Mouse (Mus musculus): ENCODE data around the gene Shank3. TPM values are rescaled to one million over a fixed set of nuclear protein-coding genes. Genes with fewer than 3 reads are reported as not detected.

Shank3 gene
- total and polyA plus RNA-seq, 2 experiments from 2014 or later: 12.6 to 63.2 TPM

DNA sequence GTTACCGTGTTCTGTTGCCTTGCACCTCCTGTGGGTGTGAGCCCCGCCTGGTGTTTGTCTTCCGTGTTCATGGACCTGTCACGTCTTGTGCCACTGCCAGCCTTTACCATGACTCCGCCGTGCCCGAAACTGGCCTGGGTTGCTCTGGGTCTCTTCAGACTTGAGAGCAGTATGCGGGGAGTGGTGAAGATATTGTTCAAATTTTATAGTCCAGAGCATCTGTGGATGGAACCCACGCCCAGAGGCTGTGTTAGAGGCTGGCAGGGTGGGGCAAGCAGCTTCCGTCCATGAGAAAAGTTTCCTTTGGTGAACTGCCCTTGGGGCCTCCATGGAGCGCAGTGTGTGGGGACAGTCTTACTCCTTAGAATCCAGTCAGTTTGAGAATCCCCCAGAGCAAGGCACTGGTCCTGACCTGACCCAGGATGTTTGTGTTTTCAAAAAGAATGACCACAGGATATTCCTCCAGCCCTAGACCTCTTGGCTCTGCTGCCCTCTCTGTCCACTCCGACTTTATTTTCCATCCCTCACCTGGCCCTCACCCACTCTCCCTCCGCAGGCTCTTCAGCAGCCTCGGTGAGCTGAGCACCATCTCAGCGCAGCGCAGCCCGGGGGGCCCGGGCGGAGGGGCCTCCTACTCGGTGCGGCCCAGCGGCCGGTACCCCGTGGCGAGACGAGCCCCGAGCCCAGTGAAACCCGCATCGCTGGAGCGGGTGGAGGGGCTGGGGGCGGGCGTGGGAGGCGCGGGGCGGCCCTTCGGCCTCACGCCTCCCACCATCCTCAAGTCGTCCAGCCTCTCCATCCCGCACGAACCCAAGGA is 58.0 kb downstream of the Shank3 start:
- H3K27ac ChIP-seq (ENCODE audit: low read depth, low read length): no peak overlapping the region
- H3K27me3 ChIP-seq (ENCODE audit: insufficient read depth, low read length): no peaks in the 10 kb centered on the region
- 25% methylated on average over 37 of the region's 40 CpGs for WGBS
- H3K9me3 ChIP-seq (ENCODE audit: low read length): no peaks in the 10 kb centered on the region
- H3K9ac ChIP-seq (replicated peaks; ENCODE audit: low read length, poor library complexity, severe bottlenecking): 0 out of 2 replicates have a peak overlapping the region, but pooled peaks have one; percentile 24
- H3K4me1 ChIP-seq (ENCODE audit: insufficient read depth, low read length): no peaks in the 10 kb centered on the region
- no peak for TF ChIP-seq CTCF (IDR thresholded peaks at IDR 0.05)
- no peak for ATAC-seq (ENCODE audit: low FRiP score)
- no peak overlapping the region for H3K4me3 ChIP-seq (ENCODE audit: low read depth, low read length)
- peak overlapping the region; percentile 4; the same call in 1 of the 2 replicates for H3K4me2 ChIP-seq (ENCODE audit: low read depth, low read length, poor library complexity, severe bottlenecking)
- no peak for DNase-seq (ENCODE audit: low spot score)
- peaks cover 15% of the 10 kb centered on the region for H3K36me3 ChIP-seq (ENCODE audit: insufficient read depth, low read length)

DNA sequence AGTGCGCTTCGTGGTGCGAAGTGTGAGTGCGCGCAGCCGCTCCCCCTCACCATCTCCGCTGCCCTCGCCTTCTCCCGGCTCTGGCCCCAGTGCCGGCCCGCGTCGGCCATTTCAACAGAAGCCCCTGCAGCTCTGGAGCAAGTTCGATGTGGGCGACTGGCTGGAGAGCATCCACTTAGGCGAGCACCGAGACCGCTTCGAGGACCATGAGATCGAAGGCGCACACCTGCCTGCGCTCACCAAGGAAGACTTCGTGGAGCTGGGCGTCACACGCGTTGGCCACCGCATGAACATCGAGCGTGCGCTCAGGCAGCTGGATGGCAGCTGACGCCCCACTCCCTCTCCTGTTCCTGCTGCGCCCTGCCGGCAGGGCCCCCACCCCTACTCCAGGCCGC is 58.6 kb downstream of the Shank3 start:
- H3K27me3 ChIP-seq (ENCODE audit: insufficient read depth, low read length): no peaks in the 10 kb centered on the region
- peak overlapping the region; percentile 4; the same call in 1 of the 2 replicates for H3K4me2 ChIP-seq (ENCODE audit: low read depth, low read length, poor library complexity, severe bottlenecking)
- 0 out of 2 replicates have a peak overlapping the region, but pooled peaks have one; percentile 24 for H3K9ac ChIP-seq (replicated peaks; ENCODE audit: low read length, poor library complexity, severe bottlenecking)
- ATAC-seq (ENCODE audit: low FRiP score) (0 out of 2 replicates have a peak, but pooled peaks have one; percentile 22), DNase-seq (ENCODE audit: low spot score) (no peak)
- H3K9me3 ChIP-seq (ENCODE audit: low read length): no peaks in the 10 kb centered on the region
- no peak overlapping the region for H3K27ac ChIP-seq (ENCODE audit: low read depth, low read length)
- TF ChIP-seq CTCF (IDR thresholded peaks at IDR 0.05): no peak
- H3K36me3 ChIP-seq (ENCODE audit: insufficient read depth, low read length): peaks cover 15% of the 10 kb centered on the region
- 24% methylated on average over 30 of the region's 34 CpGs for WGBS
- H3K4me1 ChIP-seq (ENCODE audit: insufficient read depth, low read length): no peaks in the 10 kb centered on the region
- no peak overlapping the region for H3K4me3 ChIP-seq (ENCODE audit: low read depth, low read length)

DNA sequence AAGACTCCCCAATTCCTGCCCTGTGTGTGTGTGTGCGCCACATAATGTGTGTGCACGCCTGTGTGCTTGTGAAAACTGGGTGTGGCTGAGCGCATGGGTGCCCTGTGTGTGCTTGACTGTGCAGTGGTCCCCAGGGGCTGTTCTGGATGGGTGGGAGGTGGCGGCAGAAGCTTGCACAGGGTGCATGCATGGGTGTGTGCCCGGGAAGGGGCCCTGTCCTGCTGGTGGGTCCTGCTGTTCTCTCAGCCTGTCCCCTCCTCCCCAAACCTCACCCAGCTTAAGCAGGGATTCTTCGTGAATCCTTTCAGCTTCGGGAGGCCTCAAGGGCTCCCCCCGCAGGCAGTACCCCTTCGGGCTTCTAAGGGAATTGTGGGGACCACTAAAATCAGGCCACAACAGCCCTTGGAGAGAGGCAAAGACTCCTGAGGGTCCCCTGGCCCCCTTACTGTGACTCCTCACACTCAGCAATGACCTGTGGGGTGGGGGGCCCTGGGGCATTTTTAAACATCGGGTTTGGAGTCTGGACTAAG is 59.8 kb downstream of the Shank3 start:
- H3K27me3 ChIP-seq (ENCODE audit: insufficient read depth, low read length): no peaks in the 10 kb centered on the region
- H3K27ac ChIP-seq (ENCODE audit: low read depth, low read length): no peak overlapping the region
- DNase-seq (ENCODE audit: low spot score) (no peak), ATAC-seq (ENCODE audit: low FRiP score) (no peak)
- H3K9me3 ChIP-seq (ENCODE audit: low read length): no peaks in the 10 kb centered on the region
- H3K4me3 ChIP-seq (ENCODE audit: low read depth, low read length): no peak overlapping the region
- H3K4me2 ChIP-seq (ENCODE audit: low read depth, low read length, poor library complexity, severe bottlenecking): no peak overlapping the region
- TF ChIP-seq CTCF (IDR thresholded peaks at IDR 0.05): no peak
- peaks cover 15% of the 10 kb centered on the region for H3K36me3 ChIP-seq (ENCODE audit: insufficient read depth, low read length)
- no peaks in the 10 kb centered on the region for H3K4me1 ChIP-seq (ENCODE audit: insufficient read depth, low read length)
- H3K9ac ChIP-seq (replicated peaks; ENCODE audit: low read length, poor library complexity, severe bottlenecking): no peak overlapping the region
- WGBS: 45% methylated on average over 10 of the region's 10 CpGs

DNA sequence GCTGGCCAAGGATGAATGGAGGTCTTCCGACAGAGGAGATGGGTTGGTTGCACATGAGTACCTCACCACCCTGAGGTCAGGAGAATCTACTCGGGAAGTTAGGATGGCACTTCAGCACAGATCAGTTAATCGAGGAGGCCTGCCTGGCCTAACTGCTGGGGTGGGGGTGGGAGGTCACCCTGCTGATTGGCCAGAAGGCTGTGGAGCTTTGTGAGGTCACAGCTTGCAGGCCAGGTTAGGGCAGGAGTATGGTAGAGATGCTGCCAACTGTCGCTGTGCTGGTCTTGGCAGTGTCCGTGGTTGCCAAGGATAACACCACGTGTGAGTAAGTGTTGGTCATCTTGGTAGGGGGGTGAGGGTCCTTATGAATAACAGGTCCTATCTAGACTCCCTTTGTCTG is 68.7 kb downstream of the Shank3 start, which contains the start of gene Acr:
Acr (plus strand) TSS at position 213 of the 400 bp plus-strand sequence.
- no peak within 1 kb of the TSS for H3K9ac ChIP-seq (replicated peaks; ENCODE audit: low read length, poor library complexity, severe bottlenecking)
- ATAC-seq (ENCODE audit: low FRiP score): no peak

DNA sequence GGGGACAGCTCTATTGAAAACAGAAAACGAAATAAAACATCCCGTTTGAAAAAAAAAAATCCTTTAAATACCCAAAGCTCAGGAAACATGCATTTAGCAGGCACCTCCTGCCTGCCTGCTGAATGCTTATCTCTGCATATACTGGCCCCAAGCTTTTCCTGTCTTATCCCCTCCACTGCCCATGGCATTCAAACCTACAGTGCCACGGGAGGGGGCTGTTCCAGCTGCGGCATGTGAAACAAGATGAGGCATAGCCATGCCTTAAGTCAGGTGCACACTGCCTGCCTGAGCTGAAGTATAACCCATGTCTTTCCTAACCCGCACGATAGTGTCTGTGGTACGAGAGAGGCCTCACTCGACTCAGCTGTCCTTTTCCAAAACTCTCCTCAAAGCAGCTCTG is 72.7 kb downstream of the Shank3 start:
- Histone ChIP-seq H3K9ac (replicated peaks; ENCODE audit: low read length, poor library complexity, severe bottlenecking) (no peak overlapping the region), H3K27me3 (ENCODE audit: insufficient read depth, low read length) (no peaks in the 10 kb centered on the region), H3K4me3 (ENCODE audit: low read depth, low read length) (no peak overlapping the region), H3K4me2 (ENCODE audit: low read depth, low read length, poor library complexity, severe bottlenecking) (no peak overlapping the region), H3K36me3 (ENCODE audit: insufficient read depth, low read length) (peaks cover 6% of the 10 kb centered on the region; the same call in 1 of the 2 replicates), H3K27ac (ENCODE audit: low read depth, low read length) (no peak overlapping the region), H3K9me3 (ENCODE audit: low read length) (no peaks in the 10 kb centered on the region), H3K4me1 (ENCODE audit: insufficient read depth, low read length) (no peaks in the 10 kb centered on the region)
- no peak for TF ChIP-seq CTCF (IDR thresholded peaks at IDR 0.05)
- DNase-seq (ENCODE audit: low spot score) (no peak), ATAC-seq (ENCODE audit: low FRiP score) (no peak)
- WGBS: 71% methylated on average over 8 of the region's 8 CpGs

More for the DNA sequence above, 68.7 kb downstream of the Shank3 start, which contains the start of gene Acr:
- Histone ChIP-seq H3K9me3 (ENCODE audit: low read length) (no peaks in the 10 kb centered on the region), H3K4me1 (ENCODE audit: insufficient read depth, low read length) (no peaks in the 10 kb centered on the region), H3K4me2 (ENCODE audit: low read depth, low read length, poor library complexity, severe bottlenecking) (no peak within 1 kb of the TSS), H3K27ac (ENCODE audit: low read depth, low read length) (no peak within 1 kb of the TSS), H3K36me3 (ENCODE audit: insufficient read depth, low read length) (no peaks in the 10 kb centered on the region), H3K4me3 (ENCODE audit: low read depth, low read length) (no peak within 1 kb of the TSS), H3K27me3 (ENCODE audit: insufficient read depth, low read length) (no peaks in the 10 kb centered on the region)
- TF ChIP-seq CTCF (IDR thresholded peaks at IDR 0.05): no peak
- WGBS: 88% methylated on average over 6 of the region's 6 CpGs
- DNase-seq (ENCODE audit: low spot score): no peak

DNA sequence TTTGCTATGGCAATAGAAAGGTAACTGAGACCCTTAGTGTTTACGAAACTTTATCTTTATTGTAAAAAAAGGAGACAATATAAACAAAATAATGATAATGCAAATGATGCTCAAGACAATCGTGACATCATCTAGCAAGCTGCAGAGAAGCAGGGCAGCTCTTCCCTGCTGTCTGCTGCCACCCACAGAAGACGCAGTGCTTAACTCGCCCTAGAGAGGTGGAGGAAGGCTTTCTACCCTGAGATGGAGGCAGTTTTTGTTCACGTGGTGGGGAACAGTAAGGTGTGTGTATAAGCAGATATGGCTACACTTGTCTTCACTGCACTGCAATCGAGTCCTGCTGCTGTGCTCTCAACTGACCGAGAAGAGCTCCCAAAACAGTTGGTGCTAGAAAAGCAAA is 83.1 kb downstream of the Shank3 start:
- H3K4me2 ChIP-seq (ENCODE audit: low read depth, low read length, poor library complexity, severe bottlenecking): no peak overlapping the region
- H3K27me3 ChIP-seq (ENCODE audit: insufficient read depth, low read length): no peaks in the 10 kb centered on the region
- peaks cover 24% of the 10 kb centered on the region; the same call in 1 of the 2 replicates for H3K36me3 ChIP-seq (ENCODE audit: insufficient read depth, low read length)
- no peak overlapping the region for H3K27ac ChIP-seq (ENCODE audit: low read depth, low read length)
- H3K4me1 ChIP-seq (ENCODE audit: insufficient read depth, low read length): no peaks in the 10 kb centered on the region
- TF ChIP-seq CTCF (IDR thresholded peaks at IDR 0.05): no peak
- H3K4me3 ChIP-seq (ENCODE audit: low read depth, low read length): no peak overlapping the region
- 89% methylated on average over 7 of the region's 7 CpGs for WGBS
- no peak overlapping the region for H3K9ac ChIP-seq (replicated peaks; ENCODE audit: low read length, poor library complexity, severe bottlenecking)
- no peak for ATAC-seq (ENCODE audit: low FRiP score)
- no peaks in the 10 kb centered on the region for H3K9me3 ChIP-seq (ENCODE audit: low read length)
- DNase-seq (ENCODE audit: low spot score): no peak
